Mouse (Mus musculus) MEL (cell line): ENCODE data around the gene Clcn6. TPM values are rescaled to one million over a fixed set of nuclear protein-coding genes. Genes with fewer than 3 reads are reported as not detected.
A peak's percentile ranks its signal among the peaks of the same experiment; 100 is the strongest.
"Not testable (repeated sequence)": the region's sequence is repeated elsewhere in the genome, so short reads cannot be mapped to it uniquely, and the experiment has no call there.

Experiments used
- DNase-seq: peaks from one replicate; pipeline ENCODE4 v3.0.0; 2011; ENCODE audit warnings: low read depth, low spot score
- H3K27ac ChIP-seq: 2 replicates; pipeline ENCODE4 v1.5.1; 2012; ENCODE audit warnings: low read depth, mild to moderate bottlenecking, control low read depth, low read length, moderate library complexity; ENCODE audit not compliant: control insufficient read depth
- H3K27me3 ChIP-seq, 2 experiments: fragments of 150-350 bp in 1 of 2; sonication (generic) in 1 of 2; 2 replicates each; pipeline ENCODE4 v1.6.1; 2012; ENCODE audit warnings: low read length in 2 of 2, mild to moderate bottlenecking in 2 of 2, improper control_type of control experiment in 1 of 2, moderate library complexity in 1 of 2; ENCODE audit not compliant: insufficient read depth in 2 of 2, control insufficient read depth in 1 of 2
- H3K36me3 ChIP-seq, 2 experiments: 2 replicates each; pipeline ENCODE4 v1.6.1; 2012 to 2014; ENCODE audit warnings: low read length in 2 of 2, improper control_type of control experiment in 1 of 2, inconsistent platforms in 1 of 2, mild to moderate bottlenecking in 1 of 2; ENCODE audit not compliant: insufficient read depth in 2 of 2, control insufficient read depth in 1 of 2
- H3K4me1 ChIP-seq, 2 experiments: fragments of 150-350 bp in 1 of 2; sonication (generic) in 1 of 2; 2 replicates each; pipeline ENCODE4 v1.6.1; 2012; ENCODE audit warnings: low read length in 2 of 2, improper control_type of control experiment in 1 of 2, mild to moderate bottlenecking in 1 of 2; ENCODE audit not compliant: insufficient read depth in 2 of 2, control insufficient read depth in 1 of 2
- H3K4me3 ChIP-seq, 2 experiments: fragments of 150-350 bp in 1 of 2; sonication (generic) in 1 of 2; 2 replicates each; pipeline ENCODE4 v1.5.1; 2012; ENCODE audit warnings: low read depth in 2 of 2, low read length in 2 of 2, mild to moderate bottlenecking in 2 of 2, moderate library complexity in 2 of 2, control low read depth in 1 of 2, improper control_type of control experiment in 1 of 2; ENCODE audit not compliant: control insufficient read depth in 1 of 2, insufficient read depth in 1 of 2
- H3K79me2 ChIP-seq: 2 replicates; pipeline ENCODE4 v1.6.1; 2012; ENCODE audit warnings: mild to moderate bottlenecking, low read length, moderate library complexity; ENCODE audit not compliant: control insufficient read depth, poor library complexity, insufficient read depth
- H3K9ac ChIP-seq: 2 replicates; pipeline ENCODE4 v1.6.1; 2012; ENCODE audit warnings: low read depth, mild to moderate bottlenecking, control low read depth, low read length, moderate library complexity; ENCODE audit not compliant: control insufficient read depth, poor library complexity, severe bottlenecking
- H3K9me3 ChIP-seq: fragments of 150-350 bp; sonication (generic); replicated peaks from 2 replicates; pipeline ENCODE4 v1.6.1; 2012; ENCODE audit warnings: mild to moderate bottlenecking, low read length, improper control_type of control experiment, moderate library complexity; ENCODE audit not compliant: insufficient read depth
- ETS1 ChIP-seq: IDR thresholded peaks from 2 replicates; pipeline ENCODE4 v1.6.1; 2012; ENCODE audit warnings: low read depth, mild to moderate bottlenecking, inconsistent platforms, low read length, improper control_type of control experiment, moderate library complexity
- GATA1 ChIP-seq: IDR thresholded peaks from 2 replicates; pipeline ENCODE4 v1.6.1; 2011; ENCODE audit warnings: low read depth, low read length, improper control_type of control experiment
- MAFK ChIP-seq: IDR thresholded peaks from 2 replicates; pipeline ENCODE4 v1.6.1; 2011; ENCODE audit warnings: low read depth, mild to moderate bottlenecking, low read length, improper control_type of control experiment, borderline replicate concordance
- MEF2A ChIP-seq: IDR thresholded peaks from 2 replicates; pipeline ENCODE4 v1.6.1; 2014; ENCODE audit warnings: low read depth, mild to moderate bottlenecking, inconsistent platforms, low read length, improper control_type of control experiment; ENCODE audit not compliant: poor library complexity, insufficient replicate concordance, severe bottlenecking; ENCODE audit errors: extremely low read depth
- MXI1 ChIP-seq: IDR thresholded peaks from 2 replicates; pipeline ENCODE4 v1.6.1; 2011; ENCODE audit warnings: mild to moderate bottlenecking, low read depth, low read length, improper control_type of control experiment
- NELFE ChIP-seq: IDR thresholded peaks from 2 replicates; pipeline ENCODE4 v1.6.1; 2011; ENCODE audit warnings: low read depth, low read length, improper control_type of control experiment
- POLR2A ChIP-seq, 2 experiments: IDR thresholded peaks; 2 replicates each; pipeline ENCODE4 v1.6.1; 2011 to 2012; ENCODE audit warnings: low read length in 2 of 2, mild to moderate bottlenecking in 2 of 2, control low read depth in 1 of 2, improper control_type of control experiment in 1 of 2, low read depth in 1 of 2, moderate library complexity in 1 of 2; ENCODE audit not compliant: control insufficient read depth in 1 of 2, insufficient read depth in 1 of 2, poor library complexity in 1 of 2
- POLR2AphosphoS5 ChIP-seq: IDR thresholded peaks from 2 replicates; pipeline ENCODE4 v1.6.1; 2012; ENCODE audit warnings: low read depth, borderline replicate concordance, mild to moderate bottlenecking, inconsistent platforms, low read length, moderate library complexity, mixed read lengths
- SIN3A ChIP-seq: IDR thresholded peaks from 2 replicates; pipeline ENCODE4 v1.6.1; 2012; ENCODE audit warnings: low read length, improper control_type of control experiment, inconsistent platforms
- TBP ChIP-seq: IDR thresholded peaks from 2 replicates; pipeline ENCODE4 v1.8.0; 2011; ENCODE audit warnings: low read depth, low read length, improper control_type of control experiment
- TCF12 ChIP-seq: IDR thresholded peaks from 2 replicates; pipeline ENCODE4 v1.6.1; 2014; ENCODE audit warnings: low read depth, mild to moderate bottlenecking, inconsistent platforms, low read length, improper control_type of control experiment, moderate library complexity
- UBTF ChIP-seq: IDR thresholded peaks from 2 replicates; pipeline ENCODE4 v1.6.1; 2012; ENCODE audit warnings: low read depth, mild to moderate bottlenecking, inconsistent platforms, low read length, improper control_type of control experiment, moderate library complexity, borderline replicate concordance; ENCODE audit not compliant: insufficient read depth
- ZKSCAN1 ChIP-seq: IDR thresholded peaks from 2 replicates; pipeline ENCODE4 v1.6.1; 2012; ENCODE audit warnings: low read depth, mild to moderate bottlenecking, inconsistent platforms, low read length, improper control_type of control experiment, moderate library complexity
- polyA plus RNA-seq, 2 experiments: library from polyadenylated mRNA; stranded (reverse) in 1 of 2; unstranded in 1 of 2; fragments of >175 nt in 1 of 2; fragments of >200 nt in 1 of 2; gene quantifications; 2 replicates each; pipeline versions ENCODE4 v1.2.1 to v1.2.4; 2012; ENCODE audit warnings: low replicate concordance in 2 of 2, low read depth in 1 of 2; ENCODE audit not compliant: insufficient read length in 2 of 2, insufficient read depth in 1 of 2, missing spikeins in 1 of 2
- total RNA-seq: library from RNA; depleted of rRNA; stranded (reverse); fragments of 300-350 nt; gene quantifications from 2 replicates; pipeline ENCODE4 v1.2.3, GENCODE M21; 2012

Clcn6 gene
- total and polyA plus RNA-seq, 3 experiments = 5.8 to 17.5 TPM; not detected in 1

- TF ChIP-seq TCF12 = peak; percentile 96
- TF ChIP-seq NELFE = no peak
- TF ChIP-seq MAFK = peak; percentile 78
These were observed 7.9 kb upstream of the Clcn6 start (continued) for GRCm38 (mm10) chr4:148046450-148047031.

DNA sequence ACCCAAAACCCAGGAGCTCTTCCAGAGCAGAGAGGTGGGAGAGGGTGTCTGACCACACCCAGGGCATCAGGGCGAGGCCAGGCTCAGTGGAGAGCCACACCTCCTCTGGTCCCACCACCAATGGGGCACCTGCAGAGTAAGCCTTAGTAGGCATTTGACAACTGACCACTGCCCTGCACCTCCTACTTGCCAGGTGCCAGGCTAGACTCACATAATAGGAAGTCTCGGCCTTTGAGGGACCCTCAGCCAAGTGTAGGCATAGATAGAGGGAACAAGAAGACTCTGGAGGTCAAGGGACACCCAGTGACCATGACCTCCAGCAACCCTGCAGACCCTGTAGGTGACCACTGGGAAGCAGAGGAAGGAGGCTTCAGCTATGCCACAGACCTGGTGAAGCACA is 5.5 kb upstream of the Clcn6 start:
- no peak for DNase-seq
- Histone ChIP-seq H3K9me3 (no peaks in the 10 kb centered on the region), H3K79me2 (peaks cover 7% of the 10 kb centered on the region), H3K4me3 (no peak overlapping the region), H3K27me3 (no peaks in the 10 kb centered on the region), H3K9ac (no peak overlapping the region), H3K4me1 (peaks cover 13 to 35% of the 10 kb centered on the region in 2 experiments), H3K27ac (no peak overlapping the region), H3K36me3 (peaks cover 0 to 30% of the 10 kb centered on the region in 2 experiments; a peak in 3 of 4 replicates)
- TF ChIP-seq UBTF (no peak), POLR2AphosphoS5 (no peak), SIN3A (no peak), POLR2A (IDR thresholded peaks at IDR 0.05; ENCODE audit: control insufficient read depth in 1 of 2, insufficient read depth in 1 of 2, low read depth in 1 of 2, low read length in 2 of 2, poor library complexity in 1 of 2) (no peak), TBP (no peak), GATA1 (no peak), MXI1 (no peak), ZKSCAN1 (no peak), ETS1 (no peak), MEF2A (no peak)

DNA sequence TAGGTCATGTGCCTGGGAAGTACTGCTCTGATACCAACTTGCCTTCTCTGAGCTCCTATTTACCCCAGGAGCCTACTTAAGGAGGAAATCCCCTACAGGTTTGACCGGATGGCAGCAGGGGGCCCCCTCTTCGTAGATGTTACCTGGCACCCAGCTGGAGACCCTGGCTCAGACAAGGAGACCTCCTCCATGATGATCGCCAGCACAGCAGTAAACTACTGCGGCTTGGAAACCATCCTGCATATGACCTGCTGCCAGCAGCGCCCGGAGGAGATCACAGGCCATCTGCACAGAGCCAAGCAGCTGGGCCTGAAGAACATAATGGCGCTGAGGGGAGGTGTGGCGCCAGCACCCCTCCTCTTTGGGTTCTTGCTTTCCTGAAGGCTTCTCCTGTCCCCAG is 4.7 kb upstream of the Clcn6 start:
- not testable (repeated sequence) for H3K9me3 ChIP-seq, H3K79me2 ChIP-seq, DNase-seq, H3K27ac ChIP-seq, H3K9ac ChIP-seq, H3K4me3 ChIP-seq, H3K27me3 ChIP-seq
- Histone ChIP-seq H3K36me3 (peaks cover 0 to 30% of the 10 kb centered on the region in 2 experiments; a peak in 3 of 4 replicates), H3K4me1 (peaks cover 13 to 35% of the 10 kb centered on the region in 2 experiments)
